Mouse (Mus musculus): ENCODE measurements around the gene Mars2.

- TF ChIP-seq CTCF (IDR thresholded peaks at IDR 0.05; ENCODE audit: low read depth, low read length) (no peak), POLR2A (IDR thresholded peaks at IDR 0.05; ENCODE audit: borderline replicate concordance, low read depth, low read length) (no peak)
Measured at GRCm38 (mm10) chr1:55212771-55213170, 24.2 kb upstream of the Mars2 start.
